Comparison of ENCODE assay signal across 8 mouse cellular contexts in genomic region chr11:110537602-110538001, GRCm38 (mm10).
DNase-seq lines count a peak whose midpoint lies in the region; ATAC-seq and TF ChIP-seq lines count a peak whose summit lies in the region.

No protein-coding gene starts in this region.

- H3K36me3 ChIP-seq in embryonic facial prominence, embryonic 12.5 days, result no peaks in the 10 kb centered on the region
- H3K36me3 ChIP-seq in heart, adult 2 months (ENCODE audit: control insufficient read depth, insufficient read depth, low read length), result no peaks in the 10 kb centered on the region
- no peaks in the 10 kb centered on the region for H3K36me3 ChIP-seq in limb, embryonic 13.5 days
- no peaks in the 10 kb centered on the region for H3K36me3 ChIP-seq in midbrain, embryonic 15.5 days (replicated peaks)
- no peaks in the 10 kb centered on the region for H3K36me3 ChIP-seq in spleen, adult 2 months (ENCODE audit: control insufficient read depth, insufficient read depth, low read length)

- WGBS in embryonic facial prominence, embryonic 12.5 days, result 7% methylated on average over 15 of the region's 15 CpGs
- WGBS in heart, adult 2 months, result 5% methylated on average over 15 of the region's 15 CpGs
- 10% methylated on average over 15 of the region's 15 CpGs for WGBS in limb, embryonic 13.5 days
- 7% methylated on average over 15 of the region's 15 CpGs for WGBS in midbrain, embryonic 15.5 days
- 2% methylated on average over 15 of the region's 15 CpGs for WGBS in spleen, adult 2 months

- no peaks in the 10 kb centered on the region for H3K27me3 ChIP-seq in embryonic facial prominence, embryonic 12.5 days
- no peaks in the 10 kb centered on the region for H3K27me3 ChIP-seq in heart, adult 2 months (ENCODE audit: control insufficient read depth, insufficient read depth, low read length)
- no peaks in the 10 kb centered on the region for H3K27me3 ChIP-seq in limb, embryonic 13.5 days
- no peaks in the 10 kb centered on the region for H3K27me3 ChIP-seq in midbrain, embryonic 15.5 days (replicated peaks)
- no peaks in the 10 kb centered on the region for H3K27me3 ChIP-seq in spleen, adult 2 months (ENCODE audit: control insufficient read depth, insufficient read depth, low read length)

- H3K4me1 ChIP-seq in embryonic facial prominence, embryonic 12.5 days, result peaks cover 6% of the 10 kb centered on the region
- peaks cover 4% of the 10 kb centered on the region for H3K4me1 ChIP-seq in heart, adult 2 months (ENCODE audit: control insufficient read depth, insufficient read depth, low read length)
- H3K4me1 ChIP-seq in limb, embryonic 13.5 days, result peaks cover 16% of the 10 kb centered on the region; the same call in 1 of the 2 replicates
- 0 out of 2 replicates have a peak, but pooled peaks cover 2% of the 10 kb centered on the region for H3K4me1 ChIP-seq in midbrain, embryonic 15.5 days
- H3K4me1 ChIP-seq in spleen, adult 2 months (ENCODE audit: control insufficient read depth, insufficient read depth, insufficient read length), result no peaks in the 10 kb centered on the region; the same call in 1 of the 2 replicates

- H3K79me2 ChIP-seq in heart, adult 2 months (replicated peaks; ENCODE audit: control insufficient read depth, insufficient read depth, low read length), result no peaks in the 10 kb centered on the region

- peak overlapping the region; percentile 28 for H3K4me2 ChIP-seq in embryonic facial prominence, embryonic 12.5 days (replicated peaks)
- H3K4me2 ChIP-seq in limb, embryonic 13.5 days (replicated peaks), result peak overlapping the region; percentile 51
- H3K4me2 ChIP-seq in midbrain, embryonic 15.5 days, result peak overlapping the region; percentile 39

- peak; percentile 88 for TF ChIP-seq CTCF in heart, adult 2 months (IDR thresholded peaks at IDR 0.05)
- peak; percentile 47; the same call in 1 of the 2 replicates for TF ChIP-seq CTCF in spleen, adult 2 months (IDR thresholded peaks at IDR 0.05; ENCODE audit: extremely low read depth, insufficient read depth, insufficient read length, insufficient replicate concordance)

- no peak overlapping the region for H3K9ac ChIP-seq in embryonic facial prominence, embryonic 12.5 days
- H3K9ac ChIP-seq in heart, adult 2 months (ENCODE audit: low read depth, low read length), result 0 out of 2 replicates have a peak overlapping the region, but pooled peaks have one; percentile 62
- H3K9ac ChIP-seq in limb, embryonic 13.5 days, result no peak overlapping the region
- H3K9ac ChIP-seq in midbrain, embryonic 15.5 days, result no peak overlapping the region

- peak; percentile 74 for DNase-seq in CD4-positive, CD25-positive, alpha-beta regulatory T cell, adult 2 months (ENCODE audit: low read depth, low spot score)
- DNase-seq in heart, adult 2 months, result peak; percentile 62 to 66
- DNase-seq in kidney, adult 8-10 months, result peak; percentile 53 to 83
- DNase-seq in spleen, adult 2 months (ENCODE audit: low read depth in 1 of 2, low spot score in 2 of 2), result peak; percentile 25 to 50

- TF ChIP-seq POLR2A in heart, adult 2 months (IDR thresholded peaks at IDR 0.05; ENCODE audit: insufficient read depth, low read depth, low read length), result no peak
- no peak for TF ChIP-seq POLR2A in spleen, adult 2 months (IDR thresholded peaks at IDR 0.05; ENCODE audit: low read depth, low read length)

- no peak overlapping the region for H3K27ac ChIP-seq in embryonic facial prominence, embryonic 12.5 days
- H3K27ac ChIP-seq in heart, adult 2 months, result no peak overlapping the region
- no peak overlapping the region for H3K27ac ChIP-seq in limb, embryonic 13.5 days
- H3K27ac ChIP-seq in midbrain, embryonic 15.5 days, result no peak overlapping the region
- H3K27ac ChIP-seq in spleen, adult 2 months (ENCODE audit: insufficient read depth, low read length), result no peak overlapping the region

- 0 out of 2 replicates have a peak, but pooled peaks have one; percentile 15 for TF ChIP-seq EP300 in heart, adult 2 months (IDR thresholded peaks at IDR 0.05; ENCODE audit: insufficient read depth, low read depth, low read length)

- no peak overlapping the region for H3K4me3 ChIP-seq in embryonic facial prominence, embryonic 12.5 days
- peak overlapping the region; percentile 30; the same call in 1 of the 2 replicates for H3K4me3 ChIP-seq in heart, adult 2 months
- peak overlapping the region; percentile 13; the same call in 1 of the 2 replicates for H3K4me3 ChIP-seq in limb, embryonic 13.5 days
- H3K4me3 ChIP-seq in midbrain, embryonic 15.5 days, result no peak overlapping the region
- peak overlapping the region; percentile 38; the same call in 1 of the 2 replicates for H3K4me3 ChIP-seq in spleen, adult 2 months (ENCODE audit: extremely low read depth, insufficient read depth, insufficient read length)

- no peak for ATAC-seq in CD4-positive, CD25-positive, alpha-beta regulatory T cell, adult 4 months
- ATAC-seq in embryonic facial prominence, embryonic 12.5 days (ENCODE audit: insufficient number of reproducible peaks, insufficient read depth, low FRiP score, low TSS enrichment), result no peak
- ATAC-seq in limb, embryonic 13.5 days (ENCODE audit: low FRiP score, low read depth), result peak; percentile 15; the same call in 1 of the 2 replicates
- ATAC-seq in midbrain, embryonic 15.5 days (replicated peaks), result 0 out of 2 replicates have a peak, but pooled peaks have one; percentile 45

- intact Hi-C loops in heart, adult 2 months (cut with DNase I), result loop anchor here (1.0 to 5.0 kb wide), 5 partner anchors 35 to 985 kb away; no protein-coding TSS in a partner anchor

- no peaks in the 10 kb centered on the region for H3K9me3 ChIP-seq in embryonic facial prominence, embryonic 12.5 days
- 0 out of 2 replicates have a peak, but pooled peaks cover 5% of the 10 kb centered on the region for H3K9me3 ChIP-seq in limb, embryonic 13.5 days
- no peaks in the 10 kb centered on the region for H3K9me3 ChIP-seq in midbrain, embryonic 15.5 days

Comparison
In these comparisons a context has a peak if more than half of its experiments do, and no peak if none do; other contexts are left out.
1. ATAC-seq: peak in limb, embryonic 13.5 days (single experiment) and midbrain, embryonic 15.5 days (single experiment); none in CD4-positive, CD25-positive, alpha-beta regulatory T cell, adult 4 months (single experiment) and embryonic facial prominence, embryonic 12.5 days (single experiment).
2. H3K4me3 ChIP-seq: peak in heart, adult 2 months (single experiment), limb, embryonic 13.5 days (single experiment) and spleen, adult 2 months (single experiment); none in embryonic facial prominence, embryonic 12.5 days (single experiment) and midbrain, embryonic 15.5 days (single experiment).
3. Peak in every context shown above with its lines, with median percentiles within 50 percentile points of each other: DNase-seq and H3K4me2 ChIP-seq.